Mouse (Mus musculus) kidney, adult 2 months (tissue): ENCODE data around the gene Hemk1. TPM values are rescaled to one million over a fixed set of nuclear protein-coding genes. Genes with fewer than 3 reads are reported as not detected.

Source experiments
- DNase-seq: peaks from one replicate; pipeline ENCODE4 v3.0.0; 2021
- H3K27ac ChIP-seq: fragments of 200-500 bp; 2 replicates; pipeline ENCODE4 v1.5.1; 2012; ENCODE audit warnings: low read depth, low read length, control low read depth, inconsistent platforms; ENCODE audit not compliant: insufficient read depth
- H3K27me3 ChIP-seq: fragments of 200-500 bp; replicated peaks from 2 replicates; pipeline ENCODE4 v1.6.1; 2012; ENCODE audit warnings: mild to moderate bottlenecking, moderate library complexity, low read length, inconsistent platforms; ENCODE audit not compliant: control insufficient read depth, insufficient read depth
- H3K36me3 ChIP-seq: fragments of 200-500 bp; 2 replicates; pipeline ENCODE4 v1.6.1; 2012; ENCODE audit warnings: mild to moderate bottlenecking, moderate library complexity, low read length, inconsistent platforms; ENCODE audit not compliant: control insufficient read depth, insufficient read depth
- H3K4me1 ChIP-seq: fragments of 200-500 bp; 2 replicates; pipeline ENCODE4 v1.6.1; 2011; ENCODE audit warnings: low read length; ENCODE audit not compliant: control insufficient read depth, insufficient read depth
- H3K4me3 ChIP-seq: fragments of 200-500 bp; 2 replicates; pipeline ENCODE4 v1.5.1; 2011; ENCODE audit warnings: mild to moderate bottlenecking, low read depth, low read length, control low read depth; ENCODE audit not compliant: insufficient read depth
- CTCF ChIP-seq: fragments of 200-500 bp; conservative IDR thresholded peaks from 2 replicates; pipeline ENCODE4 v1.5.1; 2011; ENCODE audit warnings: low read depth, mild to moderate bottlenecking, control low read depth, low read length, moderate library complexity, mixed read lengths; ENCODE audit not compliant: insufficient read depth, insufficient read length
- POLR2A ChIP-seq: fragments of 200-500 bp; IDR thresholded peaks from one replicate; pipeline ENCODE4 v1.6.1; 2011; ENCODE audit warnings: low read depth, low read length, control low read depth
- WGBS: fragments of 180-500 bp; shearing (Covaris S2); methylation state at CpG from one replicate; pipeline ENCODE4 v1.1.7; 2018; 5-methylcytosine and 5-hydroxymethylcytosine counted together
- polyA plus RNA-seq: library from polyadenylated mRNA; depleted of rRNA; stranded (reverse); fragments of >200 nt; gene quantifications from 2 replicates; pipeline ENCODE4 v1.2.3, GENCODE M21; 2012

Gene Hemk1
- polyA plus RNA-seq, 1 experiment = 35.0 TPM

- no peaks in the 10 kb centered on the region for H3K27me3 ChIP-seq
- H3K27ac ChIP-seq = no peak overlapping the region
- H3K36me3 ChIP-seq = no peaks in the 10 kb centered on the region
- no peak overlapping the region for H3K4me3 ChIP-seq
- H3K4me1 ChIP-seq = no peaks in the 10 kb centered on the region
- TF ChIP-seq CTCF = peak; percentile 26; the same call in 1 of the 2 replicates
- no peak for TF ChIP-seq POLR2A
- no peak for DNase-seq
- 13% methylated on average over 8 of the region's 8 CpGs for WGBS
These were observed 36.5 kb upstream of the Hemk1 start for GRCm38 (mm10) chr9:107374623-107375022.

GRCm38 (mm10) chr9:107372441-107372840, 34.3 kb upstream of the Hemk1 start:
- 58% methylated on average over 4 of the region's 4 CpGs for WGBS
- no peak for DNase-seq
- Histone ChIP-seq H3K27ac (no peak overlapping the region), H3K36me3 (no peaks in the 10 kb centered on the region), H3K4me1 (no peaks in the 10 kb centered on the region), H3K4me3 (no peak overlapping the region), H3K27me3 (no peaks in the 10 kb centered on the region)
- no peak for TF ChIP-seq CTCF
- no peak for TF ChIP-seq POLR2A

- no peak overlapping the region for H3K27ac ChIP-seq
- H3K4me3 ChIP-seq = no peak overlapping the region
- H3K4me1 ChIP-seq = no peaks in the 10 kb centered on the region
- no peak for TF ChIP-seq POLR2A
- TF ChIP-seq CTCF = no peak
- 17% methylated on average over 4 of the region's 4 CpGs for WGBS
- H3K36me3 ChIP-seq = no peaks in the 10 kb centered on the region
- H3K27me3 ChIP-seq = no peaks in the 10 kb centered on the region
- no peak for DNase-seq
These were observed 31.9 kb upstream of the Hemk1 start for GRCm38 (mm10) chr9:107370106-107370463.

GRCm38 (mm10) chr9:107369270-107370105, 31.3 kb upstream of the Hemk1 start:
- H3K4me1 ChIP-seq = no peaks in the 10 kb centered on the region
- no peak overlapping the region for H3K4me3 ChIP-seq
- TF ChIP-seq POLR2A = no peak
- TF ChIP-seq CTCF = no peak
- 42% methylated on average over 10 of the region's 10 CpGs for WGBS
- no peak overlapping the region for H3K27ac ChIP-seq
- no peaks in the 10 kb centered on the region for H3K36me3 ChIP-seq
- H3K27me3 ChIP-seq = no peaks in the 10 kb centered on the region
- no peak for DNase-seq

- TF ChIP-seq CTCF = no peak
- TF ChIP-seq POLR2A = no peak
- Histone ChIP-seq H3K4me3 (no peak overlapping the region), H3K36me3 (no peaks in the 10 kb centered on the region), H3K27me3 (no peaks in the 10 kb centered on the region), H3K4me1 (no peaks in the 10 kb centered on the region), H3K27ac (no peak overlapping the region)
- no peak for DNase-seq
- WGBS = 90% methylated on average over 1 of the region's 1 CpGs
These were observed 30.2 kb upstream of the Hemk1 start for GRCm38 (mm10) chr9:107368302-107368701.

GRCm38 (mm10) chr9:107366644-107367043, 28.5 kb upstream of the Hemk1 start:
- no peaks in the 10 kb centered on the region for H3K27me3 ChIP-seq
- H3K36me3 ChIP-seq = no peaks in the 10 kb centered on the region
- H3K4me3 ChIP-seq = no peak overlapping the region
- DNase-seq = peak; percentile 65
- 8% methylated on average over 3 of the region's 3 CpGs for WGBS
- no peak overlapping the region for H3K27ac ChIP-seq
- no peaks in the 10 kb centered on the region for H3K4me1 ChIP-seq
- TF ChIP-seq CTCF = peak; percentile 80
- TF ChIP-seq POLR2A = no peak

GRCm38 (mm10) chr9:107360989-107361388, 22.8 kb upstream of the Hemk1 start:
- H3K27me3 ChIP-seq = no peaks in the 10 kb centered on the region
- no peak overlapping the region for H3K4me3 ChIP-seq
- TF ChIP-seq POLR2A (no peak), CTCF (no peak)
- no peaks in the 10 kb centered on the region for H3K4me1 ChIP-seq
- H3K27ac ChIP-seq = no peak overlapping the region
- DNase-seq = no peak
- 21% methylated on average over 3 of the region's 3 CpGs for WGBS
- H3K36me3 ChIP-seq = no peaks in the 10 kb centered on the region
